Mouse (Mus musculus): ENCODE measurements around the gene Dnajc24. TPM values are rescaled to one million over a fixed set of nuclear protein-coding genes. Genes with fewer than 3 reads are reported as not detected.

Dnajc24 gene
- polyA plus RNA-seq, 1 experiment from 2014 or later: 34.3 TPM

DNA sequence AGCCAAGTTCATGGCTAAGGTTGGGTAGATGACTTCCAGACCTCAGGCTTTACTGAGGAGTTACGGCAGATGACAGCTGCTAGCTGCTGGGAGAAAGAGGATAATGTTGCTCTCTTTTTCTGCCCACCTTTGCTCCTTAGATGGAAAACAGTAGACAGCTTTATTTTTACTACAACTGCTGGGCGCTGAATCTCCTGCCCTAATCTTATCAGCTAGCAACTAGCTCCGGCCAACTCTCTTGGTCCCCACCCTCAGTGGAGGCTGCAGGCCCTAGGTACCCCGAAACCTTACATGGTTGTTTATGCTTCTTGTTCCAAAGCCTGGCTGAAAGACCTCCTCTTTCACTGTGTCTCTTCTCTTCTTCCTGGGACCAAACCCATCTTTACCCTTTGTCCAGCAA is 49.5 kb downstream of the Dnajc24 start:
- no peak overlapping the region for H3K27ac ChIP-seq
- no peaks in the 10 kb centered on the region for H3K27me3 ChIP-seq (ENCODE audit: insufficient read depth, poor library complexity, severe bottlenecking)
- DNase-seq (ENCODE audit: low spot score): no peak
- peaks cover 4% of the 10 kb centered on the region; the same call in 1 of the 2 replicates for H3K4me1 ChIP-seq
- no peaks in the 10 kb centered on the region for H3K9me3 ChIP-seq
- WGBS: 42% methylated on average over 4 of the region's 4 CpGs
- no peaks in the 10 kb centered on the region for H3K36me3 ChIP-seq
- no peak overlapping the region for H3K4me3 ChIP-seq

GRCm38 (mm10) chr2:105951350-105951940 is 51.9 kb downstream of the Dnajc24 start:
- Histone ChIP-seq H3K27ac (no peak overlapping the region), H3K36me3 (no peaks in the 10 kb centered on the region), H3K4me3 (no peak overlapping the region), H3K4me1 (peaks cover 4% of the 10 kb centered on the region; the same call in 1 of the 2 replicates), H3K27me3 (ENCODE audit: insufficient read depth, poor library complexity, severe bottlenecking) (no peaks in the 10 kb centered on the region), H3K9me3 (no peaks in the 10 kb centered on the region)
- WGBS: 91% methylated on average over 1 of the region's 1 CpGs
- DNase-seq (ENCODE audit: low spot score): no peak

DNA sequence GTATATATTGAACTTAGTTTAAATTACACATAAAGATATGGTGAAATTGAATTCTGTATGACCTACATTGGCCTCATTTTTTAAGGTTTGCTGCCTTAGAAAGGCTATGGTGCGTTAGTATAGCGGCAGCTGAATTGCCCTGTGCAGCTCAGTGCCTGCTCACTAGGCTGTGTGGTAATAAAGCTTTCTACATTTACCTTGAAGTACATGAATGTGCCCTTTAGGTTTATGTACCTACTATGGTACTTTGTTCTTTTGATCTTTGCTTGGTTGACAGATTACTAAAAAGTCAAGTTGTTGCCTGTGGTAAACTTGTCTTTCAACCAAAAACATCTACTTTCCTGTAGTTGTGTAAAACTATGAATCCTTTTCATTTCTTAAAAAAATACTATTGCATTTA is 53.2 kb downstream of the Dnajc24 start:
- 95% methylated on average over 2 of the region's 2 CpGs for WGBS
- DNase-seq (ENCODE audit: low spot score): no peak
- Histone ChIP-seq H3K27ac (no peak overlapping the region), H3K27me3 (ENCODE audit: insufficient read depth, poor library complexity, severe bottlenecking) (no peaks in the 10 kb centered on the region), H3K36me3 (no peaks in the 10 kb centered on the region), H3K9me3 (no peaks in the 10 kb centered on the region), H3K4me3 (no peak overlapping the region), H3K4me1 (peaks cover 4% of the 10 kb centered on the region; the same call in 1 of the 2 replicates)

GRCm38 (mm10) chr2:105917623-105918346 is 85.6 kb downstream of the Dnajc24 start:
- DNase-seq (ENCODE audit: low spot score): no peak
- Histone ChIP-seq H3K4me1 (no peaks in the 10 kb centered on the region), H3K27ac (no peak overlapping the region), H3K4me3 (no peak overlapping the region), H3K9me3 (no peaks in the 10 kb centered on the region), H3K27me3 (ENCODE audit: insufficient read depth, poor library complexity, severe bottlenecking) (no peaks in the 10 kb centered on the region), H3K36me3 (no peaks in the 10 kb centered on the region)
- WGBS: 73% methylated on average over 5 of the region's 5 CpGs

Small RNAs within 50 kb of the gene (microRNA-seq; reads per million reads assigned to microRNA genes)
- not detected for gene Gm22002

Other genes with a start within 250 kb of the Dnajc24 start
- 27.9 and 33.6 TPM in 2 replicates for gene Elp4, start 99.0 kb downstream of the Dnajc24 start, polyA plus RNA-seq (2016; fragmentation: Nextera tagmentation; extraction: Ambion mirVana)
- 101 and 109 TPM in 2 replicates for gene Immp1l, start 98.9 kb downstream of the Dnajc24 start, polyA plus RNA-seq (2016; fragmentation: Nextera tagmentation; extraction: Ambion mirVana)

All from heart, embryonic 10.5 days (tissue).